Mouse (Mus musculus) hindbrain, postnatal 0 days (tissue): ENCODE results near the gene Clcn3. TPM values are rescaled to one million over a fixed set of nuclear protein-coding genes. Genes with fewer than 3 reads are reported as not detected.
A peak's percentile ranks its signal among the peaks of the same experiment; 100 is the strongest.

Experiments
- ATAC-seq: fragments of 200-750 bp; cut with Nextera tagmentation; 2 replicates; pipeline ENCODE4 v1.8.0; 2017; ENCODE audit warnings: mild to moderate bottlenecking, moderate TSS enrichment, moderate library complexity
- DNase-seq: peaks from one replicate; pipeline ENCODE4 v3.0.0-alpha.2; 2015; ENCODE audit warnings: low spot score
- H3K27ac ChIP-seq: fragments of 300-500 bp; sonication (generic); 2 replicates; pipeline ENCODE4 v1.5.1; 2014; ENCODE audit warnings: mild to moderate bottlenecking
- H3K27me3 ChIP-seq: fragments of 300-500 bp; sonication (generic); 2 replicates; pipeline ENCODE4 v1.6.1; 2014; ENCODE audit warnings: low read length, mixed read lengths; ENCODE audit not compliant: insufficient read depth
- H3K36me3 ChIP-seq: fragments of 300-500 bp; sonication (generic); 2 replicates; pipeline ENCODE4 v1.6.1; 2014; ENCODE audit warnings: low read length, mixed read lengths; ENCODE audit not compliant: insufficient read depth
- H3K4me1 ChIP-seq: fragments of 300-500 bp; sonication (generic); 2 replicates; pipeline ENCODE4 v1.6.1; 2014; ENCODE audit warnings: antibody characterized with exemption, low read length, mixed read lengths; ENCODE audit not compliant: insufficient read depth
- H3K4me2 ChIP-seq: fragments of 300-500 bp; sonication (generic); 2 replicates; pipeline ENCODE4 v1.6.1; 2014; ENCODE audit warnings: low read depth, mild to moderate bottlenecking, low read length, moderate library complexity, mixed read lengths
- H3K4me3 ChIP-seq: fragments of 300-500 bp; sonication (generic); 2 replicates; pipeline ENCODE4 v1.5.1; 2014; ENCODE audit warnings: low read length
- H3K9ac ChIP-seq: fragments of 300-500 bp; sonication (generic); replicated peaks from 2 replicates; pipeline ENCODE4 v1.6.1; 2014; ENCODE audit warnings: mild to moderate bottlenecking, low read length, moderate library complexity, mixed read lengths
- H3K9me3 ChIP-seq: fragments of 300-500 bp; sonication (generic); 2 replicates; pipeline ENCODE4 v1.6.1; 2016; ENCODE audit warnings: low read length, mixed read lengths
- CTCF ChIP-seq: IDR thresholded peaks from 2 replicates; pipeline ENCODE4 v1.5.1; 2016; ENCODE audit warnings: antibody characterized with exemption, control low read depth, low read depth
- WGBS: fragments of 180-500 bp; shearing (Covaris S2); extraction: QIAGEN DNeasy Blood & Tissue Kit; methylation state at CpG from one replicate; pipeline ENCODE4 v1.1.7; 2014; 5-methylcytosine and 5-hydroxymethylcytosine counted together
- polyA plus RNA-seq: library from polyadenylated mRNA; unstranded; fragments of >200 nt; fragmentation: Nextera tagmentation; extraction: Ambion mirVana; gene quantifications from 2 replicates; pipeline ENCODE4 v1.2.1, GENCODE M21; 2015
- total RNA-seq: library from RNA; depleted of rRNA; stranded (reverse); fragments of >200 nt; gene quantifications from 2 replicates; pipeline ENCODE4 v1.2.3, GENCODE M21; 2014

The Clcn3 gene
- total and polyA plus RNA-seq, 2 experiments from 2014 or later = 77.4 to 87.7 TPM

DNA sequence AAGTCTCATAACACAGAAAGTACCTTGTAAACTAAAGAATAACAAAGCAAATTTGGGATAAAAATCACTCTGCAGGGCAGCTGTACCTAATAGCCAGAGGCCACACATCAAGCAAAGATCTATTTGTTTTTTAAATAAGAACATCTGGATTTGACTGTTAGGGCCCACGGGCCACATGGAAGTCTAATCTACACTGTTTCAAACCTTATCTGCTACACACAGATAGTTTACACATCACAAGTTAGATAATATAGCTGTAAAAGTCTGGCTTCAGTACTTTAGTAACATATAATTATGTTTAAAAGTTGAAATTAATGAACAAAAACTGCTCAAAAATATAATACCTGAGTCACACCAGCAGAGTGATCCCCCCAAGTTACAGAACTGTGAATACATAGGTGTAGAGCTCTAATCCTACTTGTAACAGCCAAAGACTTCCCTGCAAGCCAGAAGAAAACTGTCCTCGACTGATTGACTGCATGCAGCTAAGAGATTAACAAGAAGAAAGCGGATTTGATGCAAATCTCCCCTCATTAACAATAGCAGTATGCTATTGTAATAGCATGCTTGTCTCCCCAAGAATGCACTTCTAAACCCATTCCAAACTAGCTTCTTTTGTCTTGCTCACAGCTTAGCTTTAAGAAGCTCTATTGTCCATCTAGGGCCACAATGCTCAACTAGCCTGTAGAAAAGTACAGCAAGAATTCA is 44.2 kb downstream of the Clcn3 start:
- peaks cover 5% of the 10 kb centered on the region; the same call in 1 of the 2 replicates for H3K36me3 ChIP-seq
- 47% methylated on average over 3 of the region's 3 CpGs for WGBS
- no peak for DNase-seq

DNA sequence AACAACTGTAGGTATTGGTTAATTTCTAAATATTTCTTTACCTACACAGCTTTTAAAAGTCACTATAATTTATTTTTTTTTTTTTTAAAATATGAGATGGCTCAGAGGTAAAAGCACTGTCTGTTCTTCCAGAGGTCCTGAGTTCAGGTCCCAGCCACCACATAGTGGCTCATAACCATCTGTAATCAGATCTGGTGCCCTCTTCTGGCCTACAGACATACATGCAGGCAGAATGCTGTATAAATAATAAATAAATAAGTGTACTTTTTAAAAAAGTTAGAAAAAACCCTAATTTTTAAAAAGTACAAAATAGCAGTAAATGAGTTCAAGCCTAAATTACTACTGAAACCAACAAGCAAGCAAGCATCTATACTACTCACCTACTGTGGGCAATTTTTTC is 49.5 kb downstream of the Clcn3 start:
- Histone ChIP-seq H3K4me2 (no peak overlapping the region), H3K36me3 (peaks cover 14% of the 10 kb centered on the region; the same call in 1 of the 2 replicates), H3K9ac (no peak overlapping the region), H3K4me3 (no peak overlapping the region), H3K9me3 (no peaks in the 10 kb centered on the region), H3K27me3 (no peaks in the 10 kb centered on the region), H3K4me1 (no peaks in the 10 kb centered on the region), H3K27ac (no peak overlapping the region)
- ATAC-seq (no peak), DNase-seq (no peak)
- TF ChIP-seq CTCF = peak; percentile 32; the same call in 1 of the 2 replicates

More for the DNA sequence above, 44.2 kb downstream of the Clcn3 start:
- Histone ChIP-seq H3K9ac (no peak overlapping the region), H3K4me2 (no peak overlapping the region), H3K4me1 (no peaks in the 10 kb centered on the region), H3K4me3 (no peak overlapping the region), H3K27ac (no peak overlapping the region), H3K27me3 (no peaks in the 10 kb centered on the region), H3K9me3 (no peaks in the 10 kb centered on the region)
- no peak for ATAC-seq
- TF ChIP-seq CTCF = no peak

DNA sequence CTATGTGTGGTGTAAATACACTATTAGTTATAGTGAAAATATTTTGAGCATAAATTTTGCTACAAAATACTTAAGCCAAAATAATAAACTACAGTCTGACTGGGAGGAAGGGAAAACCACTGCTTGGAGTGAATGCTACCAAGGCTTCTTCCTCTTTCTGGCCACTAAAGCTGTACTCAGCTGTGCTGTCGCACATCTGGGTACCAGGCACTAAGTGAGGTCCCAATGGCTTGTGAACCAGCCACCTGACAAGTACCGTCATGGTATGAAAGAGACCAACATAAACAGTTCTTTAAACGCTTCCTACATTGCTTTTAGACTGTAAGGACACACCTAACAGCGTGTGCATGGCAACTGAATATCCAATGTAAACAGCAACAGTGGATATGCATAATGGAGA is 62.9 kb downstream of the Clcn3 start:
- no peaks in the 10 kb centered on the region for H3K27me3 ChIP-seq
- H3K9ac ChIP-seq = no peak overlapping the region
- H3K4me2 ChIP-seq = no peak overlapping the region
- DNase-seq (no peak), ATAC-seq (no peak)
- no peak overlapping the region for H3K27ac ChIP-seq
- no peaks in the 10 kb centered on the region for H3K9me3 ChIP-seq
- WGBS = 92% methylated on average over 4 of the region's 4 CpGs
- no peak for TF ChIP-seq CTCF
- H3K4me1 ChIP-seq = no peaks in the 10 kb centered on the region
- no peak overlapping the region for H3K4me3 ChIP-seq
- peaks cover 3% of the 10 kb centered on the region; the same call in 1 of the 2 replicates for H3K36me3 ChIP-seq

DNA sequence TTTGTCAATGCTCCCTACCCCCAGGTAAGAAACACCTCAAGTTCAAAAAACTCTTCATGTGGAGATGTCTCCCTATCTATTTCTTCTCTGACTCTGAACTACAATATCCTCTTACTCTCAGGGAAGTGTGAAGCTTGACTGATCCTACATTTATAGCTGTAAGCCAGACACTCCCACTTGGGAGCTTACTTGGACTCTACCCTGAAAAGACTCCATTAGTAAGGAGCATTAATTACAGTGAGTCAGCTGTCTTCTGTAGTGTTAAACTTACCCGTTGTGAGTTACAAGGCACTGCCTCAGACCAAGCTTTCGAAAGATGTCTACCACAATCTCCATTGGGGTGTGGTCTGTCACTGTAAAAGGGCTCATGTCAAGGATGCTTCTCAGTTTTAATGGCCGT is 64.0 kb downstream of the Clcn3 start:
- Histone ChIP-seq H3K9me3 (no peaks in the 10 kb centered on the region), H3K27me3 (no peaks in the 10 kb centered on the region), H3K4me2 (no peak overlapping the region), H3K27ac (no peak overlapping the region), H3K36me3 (peaks cover 3% of the 10 kb centered on the region; the same call in 1 of the 2 replicates), H3K9ac (no peak overlapping the region), H3K4me1 (no peaks in the 10 kb centered on the region), H3K4me3 (no peak overlapping the region)
- 86% methylated on average over 3 of the region's 3 CpGs for WGBS
- TF ChIP-seq CTCF = no peak
- DNase-seq (no peak), ATAC-seq (no peak)

DNA sequence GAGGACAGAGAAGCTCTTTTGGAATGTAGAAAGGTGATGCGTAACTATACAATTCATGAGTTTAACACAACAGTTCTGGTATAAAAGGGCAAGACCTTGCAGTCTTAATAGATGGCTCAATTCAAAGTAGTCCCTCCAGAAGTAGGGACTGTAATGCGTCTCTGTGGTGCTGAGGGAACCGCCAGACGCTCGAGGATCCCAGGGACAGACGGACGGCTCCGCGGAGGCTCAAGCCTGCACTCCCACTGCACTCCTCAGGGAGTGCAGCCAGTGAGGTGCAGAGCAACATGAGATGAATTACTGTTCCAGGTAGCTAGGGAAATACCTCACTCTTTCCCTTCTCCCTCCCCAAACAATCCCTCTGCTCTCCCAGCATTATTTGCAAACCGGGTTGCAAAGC is 70.5 kb downstream of the Clcn3 start:
- no peaks in the 10 kb centered on the region for H3K27me3 ChIP-seq
- DNase-seq (no peak), ATAC-seq (0 out of 2 replicates have a peak, but pooled peaks have one; percentile 30)
- TF ChIP-seq CTCF = no peak
- H3K27ac ChIP-seq = no peak overlapping the region
- no peak overlapping the region for H3K4me2 ChIP-seq
- no peaks in the 10 kb centered on the region for H3K9me3 ChIP-seq
- 0 out of 2 replicates have a peak, but pooled peaks cover 5% of the 10 kb centered on the region for H3K36me3 ChIP-seq
- H3K9ac ChIP-seq = no peak overlapping the region
- H3K4me3 ChIP-seq = no peak overlapping the region
- WGBS = 52% methylated on average over 10 of the region's 10 CpGs
- no peaks in the 10 kb centered on the region for H3K4me1 ChIP-seq

DNA sequence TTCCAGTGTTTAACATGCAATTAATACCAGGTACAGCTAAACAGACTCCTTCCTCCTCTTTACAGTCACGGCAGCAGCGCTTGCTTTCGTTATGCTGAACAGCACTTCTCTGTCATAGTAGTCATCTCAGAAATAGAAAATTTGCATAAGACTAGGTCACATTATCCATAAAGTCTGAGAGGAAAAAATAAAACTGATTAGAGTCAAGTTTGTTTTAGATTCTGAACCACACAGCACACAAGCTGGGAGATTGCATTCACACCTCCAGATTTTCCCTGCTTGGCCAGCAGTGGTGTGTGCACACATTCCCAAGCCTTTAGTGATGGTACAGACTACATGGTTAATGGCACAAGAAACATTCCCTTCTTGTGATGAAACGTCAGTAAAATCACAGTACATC is 71.0 kb downstream of the Clcn3 start:
- H3K27ac ChIP-seq = no peak overlapping the region
- no peak for DNase-seq
- H3K9ac ChIP-seq = no peak overlapping the region
- no peak overlapping the region for H3K4me3 ChIP-seq
- H3K27me3 ChIP-seq = no peaks in the 10 kb centered on the region
- TF ChIP-seq CTCF = no peak
- no peak for ATAC-seq
- H3K4me2 ChIP-seq = no peak overlapping the region
- 0 out of 2 replicates have a peak, but pooled peaks cover 5% of the 10 kb centered on the region for H3K36me3 ChIP-seq
- no peaks in the 10 kb centered on the region for H3K9me3 ChIP-seq
- WGBS = 85% methylated on average over 4 of the region's 4 CpGs
- no peaks in the 10 kb centered on the region for H3K4me1 ChIP-seq

DNA sequence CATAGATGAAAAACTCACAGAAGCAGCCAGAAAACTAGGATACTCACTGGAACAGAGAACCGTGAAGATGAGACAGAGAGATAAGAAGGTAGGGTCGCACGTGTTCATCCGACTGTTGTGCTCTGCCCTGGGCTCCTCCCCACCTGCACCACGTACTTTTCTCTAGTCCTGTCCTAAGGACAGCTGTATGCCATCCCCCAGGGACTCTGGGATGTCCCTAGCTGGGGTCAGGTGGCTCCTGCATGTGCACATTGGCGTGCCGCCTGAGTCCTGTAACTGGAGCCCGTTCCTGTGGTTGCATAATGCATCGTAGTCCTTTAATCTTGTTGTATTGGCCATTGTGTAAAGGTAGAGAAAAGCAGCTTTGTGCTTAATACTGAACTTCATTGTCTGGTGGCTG is 83.0 kb downstream of the Clcn3 start:
- no peak overlapping the region for H3K27ac ChIP-seq
- H3K9me3 ChIP-seq = no peaks in the 10 kb centered on the region
- H3K4me2 ChIP-seq = no peak overlapping the region
- no peaks in the 10 kb centered on the region for H3K27me3 ChIP-seq
- no peak overlapping the region for H3K9ac ChIP-seq
- no peaks in the 10 kb centered on the region for H3K36me3 ChIP-seq
- DNase-seq (no peak), ATAC-seq (no peak)
- H3K4me1 ChIP-seq = no peaks in the 10 kb centered on the region
- WGBS = 79% methylated on average over 9 of the region's 9 CpGs
- H3K4me3 ChIP-seq = no peak overlapping the region
- TF ChIP-seq CTCF = no peak
